Comparison of ENCODE assay signal across 14 mouse cellular contexts in genomic region chr17:28931436-28932211, GRCm38 (mm10). TPM values are rescaled to one million over a fixed set of nuclear protein-coding genes. Genes with fewer than 3 reads are reported as not detected.
DNase-seq lines count a peak whose midpoint lies in the region; ATAC-seq and TF ChIP-seq lines count a peak whose summit lies in the region.
"Had no signal": no experiment of that assay in that cellular context is flagged by ENCODE, and none has a peak within 500 bp of the region (broad histone marks: within the 10 kb centered on the region; RNA-seq: fewer than 3 reads in every experiment).

No protein-coding gene starts in this region.

- TF ChIP-seq POLR2A in thymus, adult 2 months (IDR thresholded peaks at IDR 0.05; ENCODE audit: control insufficient read depth, extremely low read depth, insufficient read depth, low read length, poor library complexity): no peak

- no peaks in the 10 kb centered on the region for H3K27me3 ChIP-seq in heart, embryonic 16.5 days (ENCODE audit: control insufficient read depth, insufficient read depth, low read length)
- no peaks in the 10 kb centered on the region for H3K27me3 ChIP-seq in intestine, embryonic 15.5 days (replicated peaks)
- no peaks in the 10 kb centered on the region for H3K27me3 ChIP-seq in thymus, adult 2 months (ENCODE audit: control insufficient read depth, insufficient read depth, low read length)
- H3K27me3 ChIP-seq: hindbrain, embryonic 15.5 days; limb, embryonic 13.5 days; Patski had no signal

- H3K9ac ChIP-seq in heart, embryonic 16.5 days (ENCODE audit: low read length): peak overlapping the region; percentile 20; the same call in 1 of the 2 replicates
- no peak overlapping the region for H3K9ac ChIP-seq in intestine, embryonic 15.5 days
- H3K9ac ChIP-seq: hindbrain, embryonic 15.5 days; limb, embryonic 13.5 days had no signal

- ATAC-seq in heart, embryonic 16.5 days (replicated peaks; ENCODE audit: extremely low read depth, insufficient read depth, low FRiP score): no peak
- no peak for ATAC-seq in intestine, embryonic 15.5 days

- intact Hi-C loops in heart, postnatal 10 days (cut with DNase I): loop anchor here (2.0 kb wide), 1 partner anchor 19 kb away; the partner anchor contains the start of gene Kctd20

- TF ChIP-seq CTCF in thymus, adult 2 months (IDR thresholded peaks at IDR 0.05; ENCODE audit: borderline replicate concordance, control insufficient read depth, extremely low read depth, insufficient read depth, low read length, poor library complexity): no peak

- H3K27ac ChIP-seq in heart, embryonic 16.5 days (ENCODE audit: low read length): peak overlapping the region; percentile 91
- peak overlapping the region; percentile 69 for H3K27ac ChIP-seq in intestine, embryonic 15.5 days
- H3K27ac ChIP-seq in thymus, adult 2 months (ENCODE audit: control insufficient read depth, insufficient read depth, low read length): no peak overlapping the region

- no peak overlapping the region for H3K4me3 ChIP-seq in heart, embryonic 16.5 days (ENCODE audit: low read length)
- no peak overlapping the region for H3K4me3 ChIP-seq in intestine, embryonic 15.5 days (replicated peaks)
- no peak overlapping the region for H3K4me3 ChIP-seq in thymus, adult 2 months (ENCODE audit: control insufficient read depth, insufficient read depth, low read length)
- H3K4me3 ChIP-seq: hindbrain, embryonic 15.5 days; limb, embryonic 13.5 days had no signal

- DNase-seq in heart, postnatal 10 days: no peak
- DNase-seq in retina, embryonic 14.5 days (ENCODE audit: low spot score): peak; percentile 18
- DNase-seq in retina, postnatal 1 day: no peak
- no peak for DNase-seq in right cerebral cortex, postnatal 36 days (ENCODE audit: low spot score in 2 of 2)
- no peak for DNase-seq in layer of hippocampus, postnatal 25 days (ENCODE audit: extremely low spot score in 1 of 2, low spot score in 1 of 2)
- DNase-seq in thymus, adult 2 months: no peak
- DNase-seq: thymus, postnatal 14 days had no signal

- H3K9me3 ChIP-seq in heart, embryonic 16.5 days (replicated peaks; ENCODE audit: control insufficient read depth, low read length): no peaks in the 10 kb centered on the region; the same call in 1 of the 2 replicates
- H3K9me3 ChIP-seq in intestine, embryonic 15.5 days: no peaks in the 10 kb centered on the region
- H3K9me3 ChIP-seq: hindbrain, embryonic 15.5 days; limb, embryonic 13.5 days had no signal

- peaks cover 11% of the 10 kb centered on the region for H3K4me1 ChIP-seq in heart, embryonic 16.5 days (ENCODE audit: control insufficient read depth, insufficient read depth, low read length)
- peaks cover 13% of the 10 kb centered on the region for H3K4me1 ChIP-seq in intestine, embryonic 15.5 days (replicated peaks)
- H3K4me1 ChIP-seq in thymus, adult 2 months (replicated peaks; ENCODE audit: control insufficient read depth, insufficient read depth, low read length): peaks cover 5% of the 10 kb centered on the region

- no peaks in the 10 kb centered on the region for H3K36me3 ChIP-seq in heart, embryonic 16.5 days (ENCODE audit: control insufficient read depth, insufficient read depth)
- no peaks in the 10 kb centered on the region for H3K36me3 ChIP-seq in intestine, embryonic 15.5 days
- no peaks in the 10 kb centered on the region for H3K36me3 ChIP-seq in thymus, adult 2 months (ENCODE audit: control insufficient read depth, insufficient read depth, low read length)
- H3K36me3 ChIP-seq: hindbrain, embryonic 15.5 days; limb, embryonic 13.5 days had no signal

- H3K4me2 ChIP-seq in heart, embryonic 16.5 days (ENCODE audit: low read depth, low read length): no peak overlapping the region
- H3K4me2 ChIP-seq in intestine, embryonic 15.5 days (replicated peaks): no peak overlapping the region

- WGBS in heart, embryonic 16.5 days: 86% methylated on average over 18 of the region's 18 CpGs
- 86% methylated on average over 18 of the region's 18 CpGs for WGBS in intestine, embryonic 15.5 days
- WGBS in thymus, adult 2 months: 93% methylated on average over 18 of the region's 18 CpGs

RNA-seq across cellular contexts. Expression of gene Pxt1, which starts 12.0 kb away (rescaled TPM):
- 0.24 TPM in 1 of 2 replicates, not detected in the other for polyA plus RNA-seq in heart, embryonic 16.5 days (2015; fragmentation: Nextera tagmentation; extraction: Ambion mirVana)
- not detected for total RNA-seq in heart, postnatal 10 days (2021)
- polyA plus RNA-seq in intestine, embryonic 15.5 days (2015; fragmentation: Nextera tagmentation; extraction: Ambion mirVana): not detected in 2 replicates
- total RNA-seq in layer of hippocampus, postnatal 25 days (2021): not detected
- polyA plus RNA-seq in thymus, adult 2 months (2012; rRNA removed): 0.29 and 0.65 TPM in 2 replicates
- total RNA-seq: monocyte, adult 5-6 weeks had no signal
- polyA plus RNA-seq: embryonic facial prominence, embryonic 11.5 days; hindbrain, embryonic 15.5 days; limb, embryonic 13.5 days; Patski had no signal

RNA-seq across cellular contexts. Expression of gene 4930539E08Rik, which starts 16.5 kb away (rescaled TPM):
- polyA plus RNA-seq in heart, embryonic 16.5 days (2015; fragmentation: Nextera tagmentation; extraction: Ambion mirVana): 0.40 and 0.43 TPM in 2 replicates
- under 1 TPM in 1 of 2 experiments, not detected in 1; 0.05 TPM for total RNA-seq in heart, postnatal 10 days (2021)
- 4.4 and 4.8 TPM in 2 replicates for polyA plus RNA-seq in intestine, embryonic 15.5 days (2015; fragmentation: Nextera tagmentation; extraction: Ambion mirVana)
- total RNA-seq in layer of hippocampus, postnatal 25 days (2021): 1 to 10 TPM; 3.1 to 3.9 TPM
- polyA plus RNA-seq in thymus, adult 2 months (2012; rRNA removed): 5.3 and 6.8 TPM in 2 replicates

RNA-seq across cellular contexts. Expression of gene Kctd20, which starts 20.1 kb away (rescaled TPM):
- 56.8 and 59.2 TPM in 2 replicates for polyA plus RNA-seq in heart, embryonic 16.5 days (2015; fragmentation: Nextera tagmentation; extraction: Ambion mirVana)
- total RNA-seq in heart, postnatal 10 days (2021): 10 to 100 TPM; 63.8 to 76.9 TPM
- 64.9 and 68.9 TPM in 2 replicates for polyA plus RNA-seq in intestine, embryonic 15.5 days (2015; fragmentation: Nextera tagmentation; extraction: Ambion mirVana)
- 10 to 100 TPM; 67.1 to 75.4 TPM for total RNA-seq in layer of hippocampus, postnatal 25 days (2021)
- polyA plus RNA-seq in thymus, adult 2 months (2012; rRNA removed): 60.8 and 80.1 TPM in 2 replicates
